Mouse (Mus musculus) liver, embryonic 15.5 days (tissue): ENCODE data around the gene Ikzf2. TPM values are rescaled to one million over a fixed set of nuclear protein-coding genes. Genes with fewer than 3 reads are reported as not detected.

Experiments used
- ATAC-seq: fragments of 200-750 bp; cut with Nextera tagmentation; 2 replicates; pipeline ENCODE4 v1.8.0; 2017; ENCODE audit warnings: moderate number of reproducible peaks, mild to moderate bottlenecking, moderate library complexity; ENCODE audit not compliant: insufficient read depth
- H3K27ac ChIP-seq: fragments of 300-500 bp; sonication (generic); replicated peaks from 2 replicates; pipeline ENCODE4 v1.5.1; 2015; ENCODE audit warnings: mild to moderate bottlenecking, inconsistent platforms
- H3K27me3 ChIP-seq: fragments of 300-500 bp; sonication (generic); 2 replicates; pipeline ENCODE4 v1.6.1; 2015; ENCODE audit warnings: mild to moderate bottlenecking, inconsistent platforms
- H3K36me3 ChIP-seq: fragments of 300-500 bp; sonication (generic); replicated peaks from 2 replicates; pipeline ENCODE4 v1.6.1; 2015; ENCODE audit warnings: moderate library complexity, mild to moderate bottlenecking, inconsistent platforms
- H3K4me1 ChIP-seq: fragments of 300-500 bp; sonication (generic); replicated peaks from 2 replicates; pipeline ENCODE4 v1.6.1; 2015; ENCODE audit warnings: inconsistent platforms
- H3K4me2 ChIP-seq: fragments of 300-500 bp; sonication (generic); 2 replicates; pipeline ENCODE4 v1.6.1; 2015; ENCODE audit warnings: moderate library complexity, mild to moderate bottlenecking, inconsistent platforms
- H3K4me3 ChIP-seq: fragments of 300-500 bp; sonication (generic); replicated peaks from 2 replicates; pipeline ENCODE4 v1.5.1; 2015; ENCODE audit warnings: mild to moderate bottlenecking, inconsistent platforms
- H3K9ac ChIP-seq: fragments of 300-500 bp; sonication (generic); 2 replicates; pipeline ENCODE4 v1.6.1; 2015; ENCODE audit warnings: moderate library complexity, mild to moderate bottlenecking, inconsistent platforms
- H3K9me3 ChIP-seq: fragments of 300-500 bp; sonication (generic); replicated peaks from 2 replicates; pipeline ENCODE4 v1.6.1; 2016; ENCODE audit warnings: inconsistent platforms
- WGBS: fragments of 180-500 bp; shearing (Covaris S2); methylation state at CpG from one replicate; pipeline ENCODE4 v1.1.7; 2015; ENCODE audit warnings: mixed read lengths; ENCODE audit not compliant: insufficient replicate concordance; 5-methylcytosine and 5-hydroxymethylcytosine counted together
- polyA plus RNA-seq: library from polyadenylated mRNA; unstranded; fragments of >200 nt; fragmentation: Nextera tagmentation; extraction: Ambion mirVana; gene quantifications from 2 replicates; pipeline ENCODE4 v1.2.1, GENCODE M21; 2015

Gene Ikzf2
- polyA plus RNA-seq = 0.40 and 0.45 TPM in 2 replicates

DNA sequence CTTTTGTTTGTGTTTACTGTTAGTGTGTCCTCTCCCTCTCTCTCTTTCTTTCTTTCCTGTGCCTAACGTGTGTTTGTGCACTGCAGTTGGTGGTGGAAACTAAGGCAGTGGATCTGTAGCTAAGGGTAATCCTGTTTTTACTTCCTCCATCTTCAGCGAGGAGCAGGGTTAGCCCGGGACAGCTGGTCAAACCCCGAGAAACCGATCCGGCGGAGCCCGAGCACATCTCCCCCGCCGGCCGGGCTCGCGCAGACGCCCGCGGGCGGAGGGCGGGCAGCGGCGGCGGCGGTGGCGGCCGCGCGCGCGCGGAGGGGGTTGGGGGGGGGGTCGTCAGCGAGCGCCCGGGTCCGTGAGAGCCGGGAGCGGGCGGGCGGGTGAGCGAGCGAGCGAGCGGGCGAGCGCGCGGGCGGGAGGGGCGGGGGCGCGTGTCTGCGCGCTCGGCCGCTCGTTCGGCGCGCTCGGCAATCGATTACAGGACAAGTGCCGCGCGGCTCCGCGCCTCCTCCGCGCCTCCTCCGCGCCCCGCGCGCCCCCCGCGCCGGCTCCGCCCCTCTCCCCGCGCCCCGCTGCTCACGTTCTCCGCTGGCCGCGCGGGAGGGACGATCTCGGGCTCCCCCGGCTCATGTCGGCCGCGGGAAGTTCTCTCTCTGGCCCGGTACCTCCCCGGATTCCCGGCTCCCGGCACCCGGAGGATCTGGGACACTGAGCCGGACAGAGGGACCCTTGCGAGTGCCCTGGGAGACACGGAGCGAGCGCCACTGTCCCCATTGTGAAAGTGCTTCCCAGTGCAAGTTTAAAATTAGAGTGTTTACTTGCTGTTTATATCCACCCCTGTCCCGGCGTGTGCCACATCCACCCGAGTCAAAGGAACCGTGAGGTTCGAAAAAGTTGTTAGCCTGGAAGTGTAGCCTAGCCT is at the start of gene Ikzf2:
TSS of gene Ikzf2 (minus strand) at position 170 of the 916 bp plus-strand sequence.
- peak; percentile 81 for ATAC-seq
- peak within 1 kb of the TSS; percentile 88 for H3K4me2 ChIP-seq
- H3K27ac ChIP-seq = no peak within 1 kb of the TSS
- H3K36me3 ChIP-seq = no peaks in the 10 kb centered on the region
- H3K9me3 ChIP-seq = no peaks in the 10 kb centered on the region
- peaks cover 28% of the 10 kb centered on the region for H3K27me3 ChIP-seq
- peaks cover 24% of the 10 kb centered on the region; the same call in 1 of the 2 replicates for H3K4me1 ChIP-seq
- H3K9ac ChIP-seq = peak within 1 kb of the TSS; percentile 61
- under 1% methylated on average over 99 of the region's 105 CpGs for WGBS
- peak within 1 kb of the TSS; percentile 77 for H3K4me3 ChIP-seq

DNA sequence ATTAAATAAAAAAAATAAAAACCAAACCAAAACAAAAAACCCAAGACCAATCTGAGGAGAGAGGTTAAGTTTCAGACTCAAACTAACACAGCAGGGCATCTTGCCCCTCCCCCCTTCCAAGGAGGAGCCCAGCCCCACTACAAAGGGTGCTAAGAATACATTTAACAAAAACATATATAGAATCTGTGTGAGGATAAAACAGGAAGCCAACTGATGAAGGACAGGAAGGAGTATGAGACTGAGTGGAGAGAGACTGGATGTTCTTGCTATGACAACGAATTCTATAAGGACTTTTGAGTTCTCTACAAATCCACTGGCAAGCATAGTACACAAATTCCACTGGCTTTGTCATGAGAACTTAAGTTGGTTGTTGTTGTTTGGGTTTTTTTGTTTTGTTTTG is 42.7 kb upstream of the Ikzf2 start:
- H3K4me3 ChIP-seq = no peak overlapping the region
- H3K27ac ChIP-seq = no peak overlapping the region
- no peak overlapping the region for H3K4me2 ChIP-seq
- no peaks in the 10 kb centered on the region for H3K4me1 ChIP-seq
- H3K9me3 ChIP-seq = no peaks in the 10 kb centered on the region
- no peaks in the 10 kb centered on the region for H3K27me3 ChIP-seq
- no peaks in the 10 kb centered on the region for H3K36me3 ChIP-seq
- H3K9ac ChIP-seq = no peak overlapping the region
- 26% methylated on average over 1 of the region's 1 CpGs for WGBS
- no peak for ATAC-seq

DNA sequence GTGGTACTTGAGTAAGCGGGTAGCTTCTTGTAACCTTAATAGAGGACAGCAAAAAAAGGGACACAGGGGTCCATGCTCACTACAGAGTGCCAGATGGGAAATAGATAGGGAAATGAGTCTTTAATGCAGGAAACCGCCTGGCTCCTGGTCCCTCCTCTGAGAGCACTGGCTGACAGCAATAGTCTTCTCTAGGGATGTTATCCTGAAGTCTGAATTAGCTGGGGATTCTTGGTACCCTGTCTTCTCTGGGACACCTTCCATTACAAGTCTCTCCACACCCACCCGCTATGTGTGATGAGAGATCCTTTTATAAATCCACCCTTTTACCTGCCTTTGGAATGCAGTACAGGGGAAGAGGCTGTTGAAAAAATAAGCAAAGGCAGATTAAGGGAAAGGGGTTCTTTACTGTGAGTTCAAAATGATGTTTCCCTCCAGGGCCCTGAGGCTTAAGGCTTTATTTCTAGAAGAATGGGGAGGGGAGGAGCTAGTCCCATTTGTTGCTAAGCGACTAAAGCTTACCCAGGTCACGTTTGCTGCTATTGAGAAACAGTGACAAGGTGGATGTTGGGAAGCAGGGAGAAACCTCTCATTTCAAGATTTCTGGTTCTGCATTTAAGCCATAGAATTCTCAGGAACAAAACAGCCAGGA is 42.1 kb upstream of the Ikzf2 start:
- Histone ChIP-seq H3K27me3 (no peaks in the 10 kb centered on the region), H3K36me3 (no peaks in the 10 kb centered on the region), H3K27ac (no peak overlapping the region), H3K9me3 (no peaks in the 10 kb centered on the region), H3K4me2 (no peak overlapping the region), H3K4me1 (no peaks in the 10 kb centered on the region), H3K9ac (no peak overlapping the region), H3K4me3 (no peak overlapping the region)
- no peak for ATAC-seq
- WGBS = 51% methylated on average over 5 of the region's 5 CpGs

GRCm38 (mm10) chr1:69727968-69728367 is 40.9 kb upstream of the Ikzf2 start:
- H3K4me1 ChIP-seq = no peaks in the 10 kb centered on the region
- no peak for ATAC-seq
- H3K9me3 ChIP-seq = no peaks in the 10 kb centered on the region
- no peaks in the 10 kb centered on the region for H3K27me3 ChIP-seq
- H3K4me3 ChIP-seq = no peak overlapping the region
- H3K4me2 ChIP-seq = no peak overlapping the region
- 61% methylated on average over 5 of the region's 5 CpGs for WGBS
- H3K27ac ChIP-seq = no peak overlapping the region
- H3K9ac ChIP-seq = no peak overlapping the region
- H3K36me3 ChIP-seq = no peaks in the 10 kb centered on the region

DNA sequence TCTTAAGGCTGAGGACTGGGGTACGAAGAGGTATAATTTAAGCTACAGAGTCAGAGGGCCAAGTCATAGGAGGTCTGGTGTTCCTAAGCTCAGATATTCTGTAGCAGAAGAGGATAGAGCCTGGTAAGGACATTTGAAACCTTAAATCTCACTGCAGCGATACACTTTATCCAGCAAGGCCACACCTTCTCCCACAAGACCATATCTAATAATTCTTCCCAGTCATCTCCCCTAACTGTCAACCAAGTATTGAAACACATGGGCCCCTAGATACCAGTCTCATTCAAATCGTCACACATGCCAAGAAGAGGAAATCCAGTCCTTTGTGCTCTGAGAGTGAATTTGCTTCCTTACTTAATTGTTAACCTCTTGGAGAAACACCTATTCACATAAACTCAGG is 30.1 kb upstream of the Ikzf2 start:
- Histone ChIP-seq H3K4me1 (no peaks in the 10 kb centered on the region), H3K27ac (no peak overlapping the region), H3K9me3 (no peaks in the 10 kb centered on the region), H3K4me3 (no peak overlapping the region), H3K27me3 (no peaks in the 10 kb centered on the region), H3K9ac (no peak overlapping the region), H3K36me3 (no peaks in the 10 kb centered on the region), H3K4me2 (no peak overlapping the region)
- WGBS = 34% methylated on average over 3 of the region's 3 CpGs
- ATAC-seq = no peak

- no peaks in the 10 kb centered on the region for H3K27me3 ChIP-seq
- no peaks in the 10 kb centered on the region for H3K9me3 ChIP-seq
- no peak overlapping the region for H3K4me3 ChIP-seq
- no peak overlapping the region for H3K4me2 ChIP-seq
- no peaks in the 10 kb centered on the region for H3K4me1 ChIP-seq
- no peak overlapping the region for H3K9ac ChIP-seq
- 64% methylated on average over 1 of the region's 1 CpGs for WGBS
- H3K36me3 ChIP-seq = no peaks in the 10 kb centered on the region
- no peak overlapping the region for H3K27ac ChIP-seq
- no peak for ATAC-seq
Measured at GRCm38 (mm10) chr1:69708571-69708970, 21.5 kb upstream of the Ikzf2 start.

DNA sequence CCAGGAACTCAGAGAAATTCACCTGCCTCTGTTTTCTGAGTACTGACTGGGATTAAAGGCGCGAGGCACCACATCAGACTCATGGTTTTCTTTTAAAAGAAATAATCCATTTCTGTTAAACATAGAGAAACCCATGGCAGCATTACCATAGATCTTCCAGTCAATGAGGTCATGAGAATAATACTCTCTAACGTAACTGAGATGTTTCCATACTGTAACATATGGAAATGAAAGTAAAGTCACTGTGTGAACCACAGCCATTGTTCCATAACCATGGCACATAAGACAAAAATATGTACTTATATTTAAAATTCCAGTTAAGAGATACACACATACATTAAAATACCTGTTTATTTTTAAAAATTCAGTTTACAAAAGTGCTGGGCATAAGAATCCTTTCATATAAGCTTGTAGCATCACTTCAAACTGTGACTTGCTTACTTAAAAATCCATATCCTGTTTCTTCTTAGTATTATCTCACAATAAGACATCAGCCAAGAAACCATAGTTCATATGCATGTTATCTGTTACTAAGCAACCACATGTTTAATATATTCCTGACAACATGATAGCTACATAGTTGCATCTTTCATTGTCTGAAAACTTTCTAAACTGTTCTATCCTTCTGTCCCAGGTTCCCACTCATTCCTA is 16.6 kb upstream of the Ikzf2 start:
- no peak for ATAC-seq
- no peaks in the 10 kb centered on the region for H3K27me3 ChIP-seq
- no peak overlapping the region for H3K9ac ChIP-seq
- WGBS = 72% methylated on average over 3 of the region's 3 CpGs
- no peak overlapping the region for H3K27ac ChIP-seq
- H3K36me3 ChIP-seq = no peaks in the 10 kb centered on the region
- no peaks in the 10 kb centered on the region for H3K9me3 ChIP-seq
- no peak overlapping the region for H3K4me3 ChIP-seq
- no peak overlapping the region for H3K4me2 ChIP-seq
- no peaks in the 10 kb centered on the region for H3K4me1 ChIP-seq

DNA sequence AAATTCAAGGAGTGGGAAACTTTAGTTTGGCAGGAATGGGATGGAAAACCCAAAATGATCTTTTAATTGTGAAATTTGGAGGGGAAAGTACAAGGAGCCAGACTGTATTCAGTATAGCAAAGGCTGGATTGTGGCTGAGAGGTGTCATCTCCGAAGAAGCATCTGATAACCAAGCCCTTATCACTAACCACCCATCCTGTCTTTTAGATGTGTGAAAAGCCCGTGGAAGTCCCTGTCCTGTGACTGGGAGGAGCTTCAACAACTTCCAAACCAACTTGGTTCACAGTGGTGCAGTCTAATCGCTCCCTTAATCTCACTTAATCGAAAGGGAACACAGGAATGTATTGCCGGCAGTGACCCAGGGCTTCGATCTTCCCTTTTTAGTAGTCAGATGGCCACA is 4.9 kb upstream of the Ikzf2 start:
- Histone ChIP-seq H3K9me3 (no peaks in the 10 kb centered on the region), H3K27ac (no peak overlapping the region), H3K9ac (no peak overlapping the region), H3K4me1 (peaks cover 7% of the 10 kb centered on the region; the same call in 1 of the 2 replicates), H3K27me3 (peaks cover 7% of the 10 kb centered on the region; the same call in 1 of the 2 replicates), H3K4me3 (no peak overlapping the region), H3K36me3 (no peaks in the 10 kb centered on the region), H3K4me2 (no peak overlapping the region)
- 14% methylated on average over 6 of the region's 6 CpGs for WGBS
- no peak for ATAC-seq

- Histone ChIP-seq H3K4me2 (peak overlapping the region; percentile 88), H3K4me3 (0 out of 2 replicates have a peak overlapping the region, but pooled peaks have one; percentile 6), H3K4me1 (peaks cover 24% of the 10 kb centered on the region; the same call in 1 of the 2 replicates), H3K9me3 (no peaks in the 10 kb centered on the region), H3K27ac (no peak overlapping the region), H3K36me3 (no peaks in the 10 kb centered on the region), H3K27me3 (peaks cover 28% of the 10 kb centered on the region), H3K9ac (no peak overlapping the region)
- whole genome bisulfite sequencing = under 1% methylated on average over 5 of the region's 5 CpGs
- no peak for ATAC-seq
Measured at GRCm38 (mm10) chr1:69688961-69689360, 1.9 kb upstream of the Ikzf2 start.

DNA sequence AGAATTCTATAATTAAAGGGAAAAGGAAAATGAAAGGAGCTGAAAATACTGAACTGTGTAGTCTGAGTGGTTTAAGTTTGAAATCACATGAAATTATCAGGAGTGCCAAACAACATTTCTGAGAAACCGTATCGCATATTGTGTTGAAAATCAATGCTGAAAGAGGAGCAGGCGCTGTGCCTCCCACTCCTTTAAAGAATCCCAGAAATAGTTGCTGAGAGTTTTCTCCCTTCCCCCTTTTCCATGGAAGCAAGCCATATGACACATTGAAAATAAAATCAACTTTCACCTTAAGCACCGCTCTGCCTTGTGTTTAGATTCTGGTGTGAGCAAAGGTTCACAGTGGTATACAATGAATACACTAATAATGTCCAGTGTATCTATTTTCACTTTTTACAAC is 1.1 kb upstream of the Ikzf2 start:
- H3K4me2 ChIP-seq = peak overlapping the region; percentile 88
- ATAC-seq = no peak
- H3K27ac ChIP-seq = no peak overlapping the region
- no peaks in the 10 kb centered on the region for H3K9me3 ChIP-seq
- no peak overlapping the region; the same call in 1 of the 2 replicates for H3K9ac ChIP-seq
- peaks cover 28% of the 10 kb centered on the region for H3K27me3 ChIP-seq
- H3K4me3 ChIP-seq = peak overlapping the region; percentile 77
- WGBS = 6% methylated on average over 4 of the region's 4 CpGs
- H3K36me3 ChIP-seq = no peaks in the 10 kb centered on the region
- H3K4me1 ChIP-seq = peaks cover 24% of the 10 kb centered on the region; the same call in 1 of the 2 replicates

DNA sequence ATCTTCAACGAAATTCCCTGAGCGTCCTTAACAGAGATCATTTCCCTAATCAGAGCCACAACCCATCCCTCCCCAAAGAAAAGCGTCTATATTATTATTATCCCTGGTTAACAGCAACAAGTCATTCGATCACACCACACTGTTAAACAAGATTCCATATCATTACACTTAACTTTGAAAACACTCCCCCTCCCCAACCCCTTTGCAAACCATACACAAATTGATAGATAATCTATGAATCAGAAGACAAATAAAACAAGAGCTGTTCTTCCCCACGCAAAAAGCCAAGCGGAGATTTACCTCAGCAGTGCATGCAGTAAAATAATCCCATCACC is 337 bp downstream of the Ikzf2 start:
- Histone ChIP-seq H3K9me3 (no peaks in the 10 kb centered on the region), H3K4me1 (peaks cover 24% of the 10 kb centered on the region; the same call in 1 of the 2 replicates), H3K9ac (peak overlapping the region; percentile 61; the same call in 1 of the 2 replicates), H3K27ac (no peak overlapping the region), H3K4me2 (peak overlapping the region; percentile 88), H3K4me3 (peak overlapping the region; percentile 77), H3K27me3 (peaks cover 28% of the 10 kb centered on the region), H3K36me3 (no peaks in the 10 kb centered on the region)
- WGBS = under 1% methylated on average over 6 of the region's 6 CpGs
- no peak for ATAC-seq
